Mouse (Mus musculus): ENCODE measurements around the gene Thyn1. TPM values are rescaled to one million over a fixed set of nuclear protein-coding genes. Genes with fewer than 3 reads are reported as not detected.
A peak's percentile ranks its signal among the peaks of the same experiment; 100 is the strongest.

The Thyn1 gene
- polyA plus RNA-seq, 1 experiment from 2014 or later: 151 TPM

DNA sequence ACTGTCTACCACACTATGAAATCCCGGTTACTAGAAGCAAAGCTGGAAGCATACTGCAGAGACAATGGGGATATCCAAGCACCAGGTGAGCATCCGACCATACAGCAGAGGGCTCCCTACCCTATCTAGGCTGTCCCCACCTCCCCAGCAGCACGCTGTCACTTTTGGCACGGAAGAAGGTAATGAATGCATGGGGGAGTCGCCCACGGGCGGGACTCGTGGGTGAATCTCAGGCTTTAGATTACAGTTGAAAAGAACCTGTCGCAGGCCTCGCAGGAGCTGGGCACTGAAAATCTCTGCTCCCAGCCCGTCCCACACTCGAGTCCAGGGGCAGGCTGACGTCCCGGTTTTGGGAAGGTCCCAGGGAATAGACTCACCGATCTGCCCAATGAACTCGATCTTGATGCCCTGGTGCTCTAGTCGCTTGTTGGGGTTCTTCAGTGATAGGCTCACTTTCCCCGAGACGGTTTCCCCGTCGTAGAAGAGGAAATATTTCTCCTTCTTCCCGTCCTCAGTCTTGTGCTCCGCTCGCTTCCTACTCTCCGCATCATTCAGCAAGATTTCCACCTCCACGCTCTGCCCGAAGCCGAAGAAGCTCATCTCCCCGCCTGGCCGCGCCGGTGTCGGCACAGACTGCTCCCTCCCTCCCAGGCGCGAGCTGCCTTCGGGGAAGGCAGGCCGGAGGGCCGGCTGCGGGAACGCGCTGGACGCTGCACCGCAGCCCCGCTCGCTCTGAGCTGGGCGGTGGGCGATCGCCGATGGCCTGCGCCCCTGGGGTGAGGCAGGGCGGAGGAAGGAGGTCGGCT lies 29.7 kb downstream of the Thyn1 start:
- peak overlapping the region; percentile 87 for H3K9ac ChIP-seq (replicated peaks; ENCODE audit: low read length)
- peak overlapping the region; percentile 86 for H3K27ac ChIP-seq (ENCODE audit: low read length)
- ATAC-seq (ENCODE audit: low FRiP score, low TSS enrichment): peak; percentile 47; the same call in 1 of the 2 replicates
- H3K9me3 ChIP-seq (ENCODE audit: low read length): no peaks in the 10 kb centered on the region
- H3K36me3 ChIP-seq (ENCODE audit: insufficient read depth, low read length): no peaks in the 10 kb centered on the region
- peaks cover 34% of the 10 kb centered on the region for H3K4me1 ChIP-seq (ENCODE audit: insufficient read depth, low read length)
- H3K4me3 ChIP-seq (ENCODE audit: low read length): peak overlapping the region; percentile 70
- H3K4me2 ChIP-seq (replicated peaks; ENCODE audit: low read depth, low read length): peak overlapping the region; percentile 80
- under 1% methylated on average over 50 of the region's 52 CpGs for WGBS
- no peaks in the 10 kb centered on the region for H3K27me3 ChIP-seq (ENCODE audit: insufficient read depth, low read length)

- H3K36me3 ChIP-seq (ENCODE audit: insufficient read depth, low read length): no peaks in the 10 kb centered on the region
- H3K9ac ChIP-seq (replicated peaks; ENCODE audit: low read length): peak within 1 kb of the TSS; percentile 87
- H3K4me3 ChIP-seq (ENCODE audit: low read length): peak within 1 kb of the TSS; percentile 70
- peak within 1 kb of the TSS; percentile 86 for H3K27ac ChIP-seq (ENCODE audit: low read length)
- no peaks in the 10 kb centered on the region for H3K9me3 ChIP-seq (ENCODE audit: low read length)
- H3K4me2 ChIP-seq (replicated peaks; ENCODE audit: low read depth, low read length): peak within 1 kb of the TSS; percentile 80
- H3K4me1 ChIP-seq (ENCODE audit: insufficient read depth, low read length): peaks cover 34% of the 10 kb centered on the region
- H3K27me3 ChIP-seq (ENCODE audit: insufficient read depth, low read length): no peaks in the 10 kb centered on the region
- under 1% methylated on average over 69 of the region's 80 CpGs for WGBS
- ATAC-seq (ENCODE audit: low FRiP score, low TSS enrichment): peak; percentile 96
These were observed 30.6 kb downstream of the Thyn1 start, which contains the start of the genes Vps26b and Ncapd3 for GRCm38 (mm10) chr9:27029828-27030762. Vps26b (minus strand) TSS chr9:27030065. Ncapd3 (plus strand) TSS chr9:27030175.

- H3K27me3 ChIP-seq (ENCODE audit: insufficient read depth, low read length): no peaks in the 10 kb centered on the region
- no peaks in the 10 kb centered on the region for H3K9me3 ChIP-seq (ENCODE audit: low read length)
- peak; percentile 43 for ATAC-seq (ENCODE audit: low FRiP score, low TSS enrichment)
- WGBS: under 1% methylated on average over 17 of the region's 17 CpGs
- H3K4me2 ChIP-seq (replicated peaks; ENCODE audit: low read depth, low read length): peak overlapping the region; percentile 73
- H3K27ac ChIP-seq (ENCODE audit: low read length): no peak overlapping the region; the same call in 1 of the 2 replicates
- H3K9ac ChIP-seq (replicated peaks; ENCODE audit: low read length): peak overlapping the region; percentile 87
- H3K4me3 ChIP-seq (ENCODE audit: low read length): peak overlapping the region; percentile 70
- peaks cover 34% of the 10 kb centered on the region for H3K4me1 ChIP-seq (ENCODE audit: insufficient read depth, low read length)
- no peaks in the 10 kb centered on the region for H3K36me3 ChIP-seq (ENCODE audit: insufficient read depth, low read length)
These were observed 31.2 kb downstream of the Thyn1 start for GRCm38 (mm10) chr9:27030763-27031100.

GRCm38 (mm10) chr9:27043892-27044291 lies 44.4 kb downstream of the Thyn1 start:
- no peak for ATAC-seq (ENCODE audit: low FRiP score, low TSS enrichment)
- Histone ChIP-seq H3K9ac (replicated peaks; ENCODE audit: low read length) (no peak overlapping the region), H3K27me3 (ENCODE audit: insufficient read depth, low read length) (no peaks in the 10 kb centered on the region), H3K36me3 (ENCODE audit: insufficient read depth, low read length) (peaks cover 71% of the 10 kb centered on the region), H3K4me1 (ENCODE audit: insufficient read depth, low read length) (no peaks in the 10 kb centered on the region), H3K4me2 (replicated peaks; ENCODE audit: low read depth, low read length) (no peak overlapping the region), H3K9me3 (ENCODE audit: low read length) (no peaks in the 10 kb centered on the region), H3K4me3 (ENCODE audit: low read length) (no peak overlapping the region), H3K27ac (ENCODE audit: low read length) (no peak overlapping the region)
- WGBS: 83% methylated on average over 5 of the region's 5 CpGs

- H3K36me3 ChIP-seq (ENCODE audit: insufficient read depth, low read length): peaks cover 59% of the 10 kb centered on the region
- WGBS: 81% methylated on average over 2 of the region's 2 CpGs
These were observed 50.0 kb downstream of the Thyn1 start for GRCm38 (mm10) chr9:27049492-27049891.

More at GRCm38 (mm10) chr9:27049492-27049891, 50.0 kb downstream of the Thyn1 start:
- H3K4me1 ChIP-seq (ENCODE audit: insufficient read depth, low read length): no peaks in the 10 kb centered on the region
- ATAC-seq (ENCODE audit: low FRiP score, low TSS enrichment): no peak
- no peaks in the 10 kb centered on the region for H3K27me3 ChIP-seq (ENCODE audit: insufficient read depth, low read length)
- H3K4me2 ChIP-seq (replicated peaks; ENCODE audit: low read depth, low read length): no peak overlapping the region
- no peaks in the 10 kb centered on the region for H3K9me3 ChIP-seq (ENCODE audit: low read length)
- no peak overlapping the region for H3K9ac ChIP-seq (replicated peaks; ENCODE audit: low read length)
- H3K27ac ChIP-seq (ENCODE audit: low read length): no peak overlapping the region
- H3K4me3 ChIP-seq (ENCODE audit: low read length): no peak overlapping the region

Other genes with a start within 250 kb of the Thyn1 start
- 46.1 and 48.5 TPM in 2 replicates for gene Glb1l2, start 193.2 kb upstream of the Thyn1 start, polyA plus RNA-seq (2015; fragmentation: Nextera tagmentation; extraction: Ambion mirVana)
- gene Glb1l3, start 138.8 kb upstream of the Thyn1 start, polyA plus RNA-seq (2015; fragmentation: Nextera tagmentation; extraction: Ambion mirVana): not detected in 2 replicates
- not detected in 2 replicates for gene Gm1110, start 76.6 kb upstream of the Thyn1 start, polyA plus RNA-seq (2015; fragmentation: Nextera tagmentation; extraction: Ambion mirVana)
- 56.6 and 58.8 TPM in 2 replicates for gene Acad8, start 144 bp upstream of the Thyn1 start, polyA plus RNA-seq (2015; fragmentation: Nextera tagmentation; extraction: Ambion mirVana)
- 34.1 and 35.4 TPM in 2 replicates for gene Vps26b, start 30.4 kb downstream of the Thyn1 start, polyA plus RNA-seq (2015; fragmentation: Nextera tagmentation; extraction: Ambion mirVana)
- gene Ncapd3, start 30.5 kb downstream of the Thyn1 start, polyA plus RNA-seq (2015; fragmentation: Nextera tagmentation; extraction: Ambion mirVana): 32.2 and 32.8 TPM in 2 replicates
- gene Jam3, start 155.7 kb downstream of the Thyn1 start, polyA plus RNA-seq (2015; fragmentation: Nextera tagmentation; extraction: Ambion mirVana): 81.5 TPM in 2 replicates